Mouse (Mus musculus) T-helper 17 cell (primary cell): ENCODE results near the gene Abca2.

Source experiments
- in situ Hi-C, 2 experiments: fragments of 300-600 bp; cut with MboI, MseI; formaldehyde crosslinking; loops; 1 replicate in 1 of 2; 2 replicates in 1 of 2; pipeline ENCODE4 v1.15.1; 2025; ENCODE audit warnings: high pct_unique_total_duplicates in 2 of 2

Gene Abca2

DNA sequence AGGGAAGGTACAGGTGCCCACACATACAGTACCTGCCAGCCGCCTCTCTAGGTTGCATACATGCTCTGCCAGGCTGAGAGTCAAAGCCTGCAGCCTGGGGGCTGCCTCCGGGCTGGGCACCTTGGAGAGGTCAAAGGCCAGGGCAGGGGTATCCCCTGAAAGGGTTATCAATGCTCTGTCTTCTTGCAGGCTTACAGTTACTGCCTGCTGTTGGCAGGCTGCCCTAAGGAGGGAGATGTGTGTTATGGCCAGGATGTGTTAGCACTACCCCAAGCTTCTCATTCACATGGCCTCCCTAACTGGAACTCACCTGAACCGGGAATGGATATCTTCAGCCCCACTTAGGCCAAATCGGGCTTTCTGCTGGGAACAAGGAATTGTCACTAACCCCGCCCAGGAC lies 31.6 kb downstream of the Abca2 start:
- in situ Hi-C loops: loop anchor here in 1 of 2 experiments (5.0 kb wide), 1 partner anchor 87 kb away; the partner anchor contains the start of gene Traf2

DNA sequence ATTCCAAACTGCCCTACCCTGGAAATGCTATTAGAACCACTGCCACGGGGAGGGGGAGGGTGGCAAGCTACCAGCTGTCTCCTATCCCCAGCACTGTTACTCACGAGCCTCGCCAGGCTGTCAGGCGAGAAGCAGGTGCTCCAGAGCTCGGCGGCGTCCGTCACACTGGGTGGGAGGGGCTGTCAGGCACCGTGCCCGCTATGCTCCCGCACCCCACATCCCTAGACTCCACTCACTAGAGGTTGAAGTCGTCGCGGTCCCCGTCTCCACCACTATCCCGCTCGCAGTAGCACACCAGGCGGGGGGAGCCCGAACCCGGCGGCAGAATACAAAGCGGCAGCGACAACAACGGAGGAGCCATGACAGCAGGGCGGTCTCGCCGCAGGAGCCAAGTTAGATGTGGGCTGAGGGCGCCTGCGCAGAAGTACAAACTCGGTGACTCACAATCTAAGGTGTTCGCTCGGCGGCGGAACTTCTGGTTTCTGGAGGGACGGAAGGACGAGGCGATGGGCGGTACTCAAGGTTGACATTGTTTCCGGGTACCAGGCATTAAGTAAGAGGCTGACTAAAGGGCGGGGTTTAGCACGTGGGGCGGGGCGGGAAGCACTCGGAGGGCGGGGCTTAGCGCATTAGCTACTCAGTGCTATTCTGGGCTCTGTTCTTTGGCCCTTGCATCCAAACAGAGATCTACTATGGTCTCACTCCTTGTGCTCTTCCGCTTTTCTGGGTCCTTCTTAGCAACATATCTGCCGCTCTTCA lies 32.2 kb downstream of the Abca2 start, which contains the start of gene Paxx:
Paxx (minus strand) TSS at position 544 of the 759 bp plus-strand sequence.
- in situ Hi-C loops: loop anchor here in 1 of 2 experiments (5.0 kb wide), 1 partner anchor 87 kb away; the partner anchor contains the start of gene Traf2

DNA sequence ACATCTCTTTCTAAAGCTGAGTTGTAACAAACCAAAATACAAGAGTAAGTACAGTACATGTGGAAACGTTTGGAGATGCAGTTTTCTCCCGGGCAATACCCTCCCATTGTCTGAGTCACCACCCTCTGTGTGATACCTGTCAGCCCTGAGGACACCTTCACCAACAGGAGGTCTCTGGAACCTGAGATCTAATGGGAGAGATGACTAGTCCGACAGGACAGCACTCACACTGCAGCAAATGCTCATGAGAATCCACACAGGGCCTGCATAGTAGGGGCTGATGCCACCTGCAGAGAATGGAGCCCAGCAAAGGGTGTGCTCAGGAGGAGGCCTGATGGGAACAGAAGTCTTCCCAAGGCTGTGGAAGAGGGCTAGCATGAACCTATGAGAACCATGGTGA lies 32.9 kb downstream of the Abca2 start:
- in situ Hi-C loops: loop anchor here in 1 of 2 experiments (5.0 kb wide), 1 partner anchor 86 kb away; the partner anchor contains the start of gene Traf2

DNA sequence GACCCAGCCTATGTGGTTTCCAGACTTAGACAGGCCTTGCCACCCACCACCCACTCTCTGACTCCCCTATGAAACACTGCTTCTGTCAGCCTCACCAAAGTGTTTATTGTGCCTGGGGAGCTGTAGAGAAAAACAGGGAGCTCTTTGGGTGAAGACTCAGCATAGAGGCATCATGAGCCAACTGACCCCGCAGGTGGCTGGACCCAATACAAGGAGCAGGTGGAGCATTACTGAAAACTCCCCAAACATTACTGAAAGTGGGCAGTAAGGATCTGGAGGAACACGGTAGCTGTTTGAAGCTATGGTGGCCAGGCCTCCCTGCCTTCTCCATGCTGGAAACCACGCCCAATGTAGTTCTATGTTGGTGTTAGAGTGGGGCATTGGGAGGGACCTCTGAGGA lies 35.1 kb downstream of the Abca2 start:
- in situ Hi-C loops: loop anchor here in 1 of 2 experiments (5.0 kb wide), 1 partner anchor 84 kb away; the partner anchor contains the start of gene Traf2

DNA sequence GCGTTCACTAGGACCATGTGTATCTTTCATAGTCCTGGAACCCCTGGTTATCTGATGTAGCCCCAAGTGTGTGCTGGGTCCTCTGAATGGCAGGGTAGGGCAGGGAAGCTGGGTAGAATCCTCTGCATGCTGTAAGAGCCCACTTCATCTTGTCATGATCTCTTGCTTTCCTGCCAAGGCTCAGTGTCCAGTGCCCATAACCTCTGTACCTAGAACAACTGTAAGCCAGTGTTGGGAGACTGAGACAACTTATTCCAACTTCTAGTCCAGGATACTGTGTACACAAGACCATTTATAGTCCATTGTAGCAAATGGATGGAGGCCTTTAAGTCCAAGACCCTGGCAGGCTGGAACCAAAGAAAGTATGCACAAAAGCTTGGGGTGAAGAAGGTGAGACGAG lies 36.8 kb downstream of the Abca2 start:
- in situ Hi-C loops: no loop called here

DNA sequence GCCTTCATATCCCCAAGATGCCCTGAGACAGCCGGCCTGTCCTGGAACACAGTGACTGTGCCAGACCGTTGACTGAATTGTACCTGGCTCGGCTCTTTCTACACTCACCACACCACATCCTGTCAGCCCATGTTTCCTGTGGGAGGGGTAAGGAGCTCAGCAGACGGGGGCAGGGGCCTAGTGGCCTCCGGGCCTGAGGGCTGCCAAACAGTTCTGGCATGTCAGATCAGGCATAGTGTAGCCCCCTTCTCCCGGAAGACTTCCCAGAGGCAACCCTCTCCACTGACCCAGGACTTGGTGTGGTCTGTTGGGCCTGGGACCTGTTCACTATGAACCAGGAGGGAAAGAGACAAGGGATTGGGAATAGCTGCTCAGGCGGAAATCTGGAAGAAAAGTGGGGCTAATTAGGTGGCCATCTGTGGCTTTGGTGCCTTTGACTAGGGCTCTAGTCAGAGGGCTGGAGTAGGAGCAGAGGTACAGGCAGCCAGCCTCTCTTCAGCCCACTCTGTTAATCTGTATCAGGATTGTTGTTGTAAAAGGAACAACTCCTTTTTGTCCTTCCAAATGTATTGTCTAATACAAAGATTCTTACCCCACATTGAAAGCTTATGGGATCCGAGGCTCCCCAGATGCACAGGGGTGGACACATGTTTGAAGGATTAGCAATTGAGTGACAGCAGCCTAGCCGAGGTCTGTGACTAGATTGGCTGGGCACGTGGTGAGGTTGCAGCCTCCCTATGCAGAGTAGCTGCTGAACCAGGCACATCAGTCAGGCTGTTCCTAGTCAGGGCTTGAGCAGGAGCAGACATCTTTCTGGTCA lies 37.5 kb downstream of the Abca2 start:
- in situ Hi-C loops: no loop called here

DNA sequence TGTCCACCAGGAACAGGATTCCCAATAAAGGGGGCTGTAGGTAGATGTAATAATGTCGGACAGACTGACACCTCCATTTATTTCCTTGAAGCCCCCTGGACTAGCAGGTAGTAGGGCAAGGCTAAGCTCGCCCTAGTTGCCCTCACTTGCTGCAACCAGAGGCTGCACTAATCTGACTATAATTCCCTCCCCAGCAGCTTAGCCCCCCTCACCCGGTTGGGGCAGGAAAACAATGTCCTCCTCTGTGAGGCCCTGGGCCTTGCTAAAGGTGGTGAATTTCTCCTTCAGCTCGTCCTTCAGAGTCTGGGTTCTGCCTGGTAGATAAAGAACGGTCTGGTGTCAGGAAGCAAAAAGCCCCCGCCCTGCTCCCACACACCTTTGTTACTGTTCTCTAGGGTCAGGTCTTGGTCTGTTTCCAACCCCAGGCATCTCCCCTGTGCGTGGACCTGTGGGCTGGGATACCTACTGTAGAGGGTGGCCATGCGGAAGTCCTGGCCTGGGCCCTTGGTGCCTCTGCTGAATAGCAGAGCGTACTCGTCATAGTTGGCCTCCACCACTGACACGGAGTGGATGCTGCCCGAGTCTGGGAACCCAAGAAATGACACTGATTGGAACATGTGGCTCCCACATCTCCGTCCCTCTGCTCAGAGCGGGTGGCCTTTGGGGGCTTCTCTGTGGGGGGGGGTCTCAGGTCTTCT lies 39.3 kb downstream of the Abca2 start:
- in situ Hi-C loops: no loop called here

DNA sequence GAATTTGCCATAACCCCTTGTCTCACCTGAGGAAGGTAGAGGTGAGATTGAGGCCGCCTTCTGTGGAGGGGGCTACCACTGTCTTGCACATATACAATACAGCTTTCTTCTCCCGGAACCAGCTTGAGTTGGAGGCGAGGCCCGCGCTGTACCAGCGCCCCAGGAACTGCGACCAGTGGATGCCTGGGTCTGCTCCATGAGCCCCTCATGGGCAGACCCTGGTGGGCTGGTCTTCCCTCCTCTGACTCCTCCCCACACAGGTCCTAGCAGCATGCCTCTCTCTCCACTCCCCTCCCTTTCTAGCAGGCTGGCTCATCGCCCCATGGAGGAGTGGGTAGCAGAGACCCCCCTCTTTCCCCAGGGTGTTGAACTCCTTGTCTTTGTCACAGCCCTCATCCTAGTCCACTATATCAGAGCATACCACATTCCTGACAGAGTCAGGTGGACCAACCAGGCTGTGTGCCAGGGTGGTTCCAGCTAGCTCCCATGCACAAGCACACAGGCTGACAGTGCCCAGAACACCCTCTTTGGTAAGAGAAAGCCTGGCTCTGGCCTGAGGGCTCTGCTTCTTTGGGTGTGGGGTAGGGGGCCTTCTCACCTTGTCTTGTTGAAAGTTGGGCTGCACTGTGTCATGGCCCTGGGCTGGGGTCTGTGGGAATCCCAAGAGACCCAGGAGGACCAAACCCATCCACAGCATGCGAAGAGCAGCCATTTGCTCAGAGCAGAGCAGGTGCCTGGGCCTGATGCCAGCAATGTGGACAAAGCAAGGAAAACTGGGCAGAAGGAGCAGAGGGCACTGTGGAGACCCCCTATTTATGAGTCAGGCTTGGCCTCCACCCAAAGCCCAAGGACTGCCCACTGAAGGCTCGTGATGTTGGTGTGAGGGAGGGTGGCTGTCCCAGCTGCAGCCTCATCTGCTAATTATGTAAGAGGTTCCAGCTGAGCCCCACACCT lies 40.7 kb downstream of the Abca2 start:
- in situ Hi-C loops: no loop called here

DNA sequence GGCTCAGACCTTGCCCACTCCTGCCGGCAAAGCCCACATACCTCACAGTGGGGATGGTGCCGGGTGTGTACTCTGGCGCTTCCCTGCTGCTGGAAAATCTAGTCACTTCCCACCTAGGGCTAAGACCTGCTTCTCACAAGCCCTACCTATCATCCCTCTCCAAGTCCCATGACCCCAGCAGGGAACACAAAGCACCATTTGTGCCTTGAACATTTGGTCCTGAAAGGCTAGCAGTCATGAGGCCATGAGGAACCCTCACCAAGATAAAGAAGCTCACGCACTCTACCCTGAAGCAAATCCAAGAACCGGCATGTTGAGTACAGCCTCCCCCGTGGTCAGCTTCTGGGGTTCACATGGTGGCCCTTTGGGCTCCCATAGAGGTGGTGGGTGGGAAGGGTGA lies 41.5 kb downstream of the Abca2 start, which contains the start of gene Ptgds:
Ptgds (minus strand) TSS at position 78 of the 400 bp plus-strand sequence.
- in situ Hi-C loops: no loop called here

DNA sequence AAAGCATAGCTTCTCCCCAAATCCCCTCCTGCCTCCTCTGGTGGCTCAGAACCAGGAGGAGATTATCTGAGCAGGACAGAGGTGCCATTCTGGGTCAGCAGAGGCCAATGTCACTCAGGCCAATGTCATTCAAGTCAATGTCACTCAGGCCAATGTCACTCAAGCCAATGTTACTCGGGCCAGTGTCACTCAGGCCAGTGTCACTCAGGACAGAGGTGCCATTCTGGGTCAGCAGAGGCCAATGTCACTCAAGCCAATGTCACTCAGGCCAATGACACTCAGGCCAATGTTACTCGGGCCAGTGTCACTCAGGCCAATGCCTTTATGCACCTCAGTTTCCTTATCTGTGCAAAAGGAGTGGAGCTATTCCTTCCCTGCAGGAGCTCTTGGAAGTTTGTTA lies 44.0 kb downstream of the Abca2 start:
- in situ Hi-C loops: no loop called here

DNA sequence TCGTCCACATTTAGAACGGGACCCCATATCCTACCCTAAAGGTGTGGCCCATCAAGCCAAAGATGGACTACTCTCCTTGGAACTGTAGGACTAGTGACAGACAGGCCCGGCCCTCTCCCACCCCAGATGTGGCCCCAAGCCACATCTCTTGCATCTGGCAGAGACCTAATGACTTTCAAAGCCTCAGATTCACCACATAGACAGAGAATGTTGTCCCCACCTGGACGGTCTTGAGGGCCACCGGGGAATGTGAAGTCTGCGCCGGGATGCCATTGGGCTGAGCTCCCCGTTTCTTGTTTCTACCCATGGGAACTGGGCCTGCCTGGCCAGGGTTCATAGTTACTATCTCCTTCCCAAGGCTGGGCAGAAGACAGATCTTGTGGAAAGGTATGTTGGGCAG lies 49.0 kb downstream of the Abca2 start:
- in situ Hi-C loops: no loop called here

DNA sequence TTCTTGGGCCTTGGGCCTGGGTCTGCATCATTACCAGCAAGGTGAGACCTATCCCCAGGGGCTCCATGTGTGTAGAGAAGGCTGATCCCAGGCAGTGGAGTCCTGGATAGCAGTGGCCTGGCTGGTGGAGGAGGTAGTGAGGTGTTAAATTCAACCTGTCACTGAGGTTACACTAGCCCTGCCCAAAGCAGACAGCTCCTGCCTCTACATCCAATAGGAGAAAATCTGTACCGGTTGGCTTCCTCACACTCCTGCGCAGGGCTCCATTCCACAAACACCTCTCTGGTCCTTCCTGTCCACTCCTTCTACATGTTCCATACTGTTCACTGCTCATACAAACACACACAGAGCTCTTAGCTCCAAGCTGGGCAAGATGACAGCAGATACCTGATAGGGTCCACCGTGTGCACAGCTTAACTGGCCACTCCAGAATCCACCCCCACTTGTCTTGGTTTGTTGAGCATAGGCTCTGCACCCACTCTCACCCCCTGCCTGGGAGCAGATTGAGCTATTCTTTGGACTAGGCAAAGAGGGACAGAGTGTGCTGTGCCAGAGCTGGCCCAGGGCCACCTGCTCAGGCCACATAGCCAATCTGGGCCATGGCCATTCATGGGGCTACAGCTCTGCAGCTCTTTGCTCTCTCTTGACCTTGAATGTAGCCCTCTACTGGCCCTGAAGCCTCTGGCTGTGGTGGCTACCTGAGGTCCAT lies 49.6 kb downstream of the Abca2 start:
- in situ Hi-C loops: no loop called here

DNA sequence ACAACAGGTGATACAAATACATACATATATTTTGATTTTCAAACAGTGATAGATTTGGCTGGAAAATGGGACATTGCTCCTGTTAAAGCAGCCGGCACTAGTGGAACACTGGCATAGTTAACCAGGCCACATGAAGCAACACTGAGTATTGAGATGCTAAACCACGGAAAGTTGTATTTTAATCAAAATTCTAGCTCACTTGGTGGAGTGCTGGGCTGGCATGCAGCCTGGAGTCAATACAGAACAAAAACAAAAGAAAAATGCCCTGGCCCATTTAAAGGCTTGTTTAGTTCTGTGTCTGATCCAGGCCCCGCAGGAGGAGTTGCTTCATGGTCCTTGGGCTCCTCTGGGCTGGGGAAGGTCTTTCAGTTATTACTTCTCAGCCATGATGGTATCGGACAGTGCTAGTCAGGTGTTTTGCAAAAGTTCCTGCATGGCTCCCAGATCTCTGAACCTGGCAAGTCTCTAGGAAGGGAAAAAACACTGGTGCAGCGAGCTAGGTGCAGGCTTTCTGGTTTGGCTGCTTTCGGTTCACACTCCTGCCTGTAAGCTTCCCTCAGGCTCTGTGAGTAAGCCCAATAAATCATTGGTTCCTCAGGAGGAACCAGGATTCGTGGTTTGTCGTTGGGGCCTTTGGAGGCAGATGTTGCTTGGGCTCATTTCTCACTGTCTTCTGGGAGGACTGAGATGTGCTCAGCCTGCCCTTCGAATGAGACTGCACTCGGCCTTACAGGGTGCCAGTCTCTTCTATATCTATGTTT lies 51.2 kb downstream of the Abca2 start:
- in situ Hi-C loops: loop anchor here in 1 of 2 experiments (5.0 kb wide), 1 partner anchor 47 kb away; no protein-coding TSS in a partner anchor

DNA sequence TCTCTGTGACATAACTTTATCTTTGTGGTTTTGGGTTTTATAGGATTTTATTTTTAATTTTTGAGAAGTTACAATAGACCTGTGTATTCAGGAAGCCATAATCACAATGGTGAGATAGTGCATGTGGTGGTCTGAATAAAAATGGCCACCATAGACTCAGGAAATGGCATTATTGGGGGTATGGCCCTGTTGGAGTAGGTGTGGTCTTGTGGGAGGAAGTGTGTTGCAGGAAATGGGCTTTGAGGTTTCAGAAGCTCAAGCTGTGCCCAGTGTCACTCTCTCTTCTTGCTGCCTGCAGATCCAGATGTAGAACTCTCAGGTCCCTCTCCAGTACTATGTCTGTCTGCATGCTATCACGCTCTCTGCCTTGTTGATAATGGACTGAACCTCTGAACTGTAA lies 52.0 kb downstream of the Abca2 start:
- in situ Hi-C loops: loop anchor here in 1 of 2 experiments (5.0 kb wide), 1 partner anchor 48 kb away; no protein-coding TSS in a partner anchor

DNA sequence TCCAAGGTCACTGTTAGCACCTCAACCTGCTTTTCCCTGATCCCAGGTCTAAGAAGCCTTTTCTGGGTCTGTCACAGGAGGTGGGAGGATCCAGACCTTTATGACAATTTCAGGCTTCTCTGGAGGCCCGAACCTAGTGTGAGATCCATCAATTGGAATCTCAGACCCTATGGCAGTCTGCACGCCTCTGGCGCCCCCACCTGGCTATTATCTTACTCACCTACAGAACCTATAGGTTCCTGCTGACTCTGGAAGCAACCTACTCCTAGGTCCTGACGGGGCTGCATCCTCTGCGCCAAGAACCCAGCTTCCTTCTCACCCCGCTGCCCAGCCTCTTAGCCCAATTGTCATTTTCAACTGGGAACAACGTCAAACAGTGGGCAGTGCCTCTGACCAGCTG lies 54.5 kb downstream of the Abca2 start:
- in situ Hi-C loops: loop anchor here in 1 of 2 experiments (5.0 kb wide), 1 partner anchor 51 kb away; no protein-coding TSS in a partner anchor

DNA sequence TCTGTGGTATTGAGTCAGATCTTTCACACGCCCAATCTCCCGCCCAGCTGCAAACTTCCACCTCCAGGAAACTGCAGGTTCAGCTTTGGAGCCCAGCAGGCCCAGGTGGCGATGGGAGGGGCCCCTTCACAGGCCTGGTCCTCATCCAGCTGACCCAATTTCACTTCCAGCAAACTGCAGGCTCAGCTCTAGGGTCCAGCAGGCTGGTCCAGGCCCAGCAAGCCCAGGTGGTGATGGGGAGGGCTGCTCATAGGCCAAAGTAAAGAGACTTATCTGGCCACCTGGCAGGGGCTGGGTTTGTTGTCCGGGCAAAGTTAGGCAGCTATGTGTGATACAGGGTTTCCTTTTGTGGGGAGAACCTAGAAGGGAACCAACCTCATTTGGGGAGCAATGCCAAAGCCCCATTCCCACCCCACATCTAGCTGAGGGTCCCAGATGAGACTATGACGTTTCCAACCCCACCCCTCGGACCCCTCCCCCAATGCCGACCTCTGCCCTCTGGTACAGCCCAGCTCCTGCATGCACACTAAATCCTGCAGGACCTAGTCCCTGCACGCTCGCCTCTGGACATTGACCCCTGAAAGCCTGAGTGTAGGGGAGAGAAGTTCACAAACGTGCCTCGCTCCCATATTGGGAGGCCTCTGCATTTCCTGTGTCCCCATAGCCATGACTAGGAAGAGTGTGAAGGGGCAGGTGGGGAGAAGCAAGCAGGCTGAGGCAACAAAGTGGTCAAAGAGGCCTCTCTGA lies 56.6 kb downstream of the Abca2 start:
- in situ Hi-C loops: loop anchor here in 1 of 2 experiments (5.0 kb wide), 1 partner anchor 53 kb away; no protein-coding TSS in a partner anchor

DNA sequence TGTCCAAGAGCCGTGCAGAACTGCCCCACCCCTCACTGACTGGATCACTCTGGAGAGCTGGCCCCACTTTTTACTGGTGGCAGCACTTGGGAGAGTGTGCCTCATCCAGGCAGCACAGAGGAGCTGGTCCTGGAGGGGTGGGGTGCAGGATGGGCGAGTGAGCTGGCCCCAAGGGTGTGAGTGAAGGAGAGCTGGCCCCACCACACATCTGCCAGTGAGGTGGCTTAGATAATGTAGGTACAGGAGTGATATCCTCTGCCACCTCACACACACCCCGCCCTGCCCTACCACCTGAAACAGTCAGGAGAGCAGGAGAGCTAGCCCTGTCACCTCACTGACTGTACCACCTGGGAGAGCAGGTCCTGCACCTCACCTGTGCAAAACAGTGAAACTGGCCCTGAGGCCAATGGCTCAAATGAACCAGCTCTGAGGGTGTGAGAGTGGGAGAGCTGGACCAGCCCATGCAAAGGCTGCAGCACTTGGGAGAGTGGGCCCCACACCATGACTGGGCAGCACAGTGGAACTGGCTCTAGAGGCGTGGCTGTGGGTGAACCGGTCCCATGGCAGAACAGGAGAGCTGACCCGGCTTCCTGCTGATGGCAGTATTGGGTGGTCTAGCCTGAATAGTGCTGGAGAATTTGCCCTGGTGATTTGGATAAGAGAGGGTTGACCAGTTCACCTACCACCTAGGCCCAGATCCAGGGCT lies 59.6 kb downstream of the Abca2 start:
- in situ Hi-C loops: no loop called here
